13 mouse cellular contexts compared by ENCODE assay signal in the genomic region with DNA sequence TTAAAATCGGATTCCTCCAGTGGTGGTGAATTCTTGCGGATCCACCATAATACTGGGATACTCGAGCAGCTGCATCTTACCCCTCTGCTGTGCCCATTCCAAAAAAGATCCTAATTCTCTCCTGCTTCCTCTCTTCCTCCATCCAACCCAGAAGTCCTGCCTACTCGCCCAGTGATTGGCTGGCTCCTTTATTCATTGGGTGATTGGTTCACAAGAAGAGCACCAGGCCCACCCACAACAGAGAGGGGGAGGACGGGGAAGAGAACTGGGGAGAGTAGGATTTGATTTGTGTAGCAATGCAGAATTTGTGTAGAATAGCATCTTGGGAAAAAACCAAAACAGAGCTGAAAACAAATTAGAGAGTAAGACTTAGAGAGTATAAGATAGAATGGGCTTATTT.
DNase-seq lines count a peak whose midpoint lies in the region; ATAC-seq and TF ChIP-seq lines count a peak whose summit lies in the region.
"Had no signal": no experiment of that assay in that cellular context is flagged by ENCODE, and none has a peak within 500 bp of the region (broad histone marks: within the 10 kb centered on the region; RNA-seq: fewer than 3 reads in every experiment).

No protein-coding gene starts in this region.

- CTCF ChIA-PET in Patski (lab: Charles Lee): interaction anchor here (1.2 kb wide), 1 partner anchor 10 kb away, joined by 4 read pairs; no protein-coding TSS in a partner anchor

- H3K27ac ChIP-seq in heart, embryonic 16.5 days (ENCODE audit: low read length): no peak overlapping the region
- H3K27ac ChIP-seq: hindbrain, embryonic 10.5 days; limb, embryonic 12.5 days; midbrain, embryonic 10.5 days had no signal

- no peaks in the 10 kb centered on the region for H3K36me3 ChIP-seq in heart, embryonic 16.5 days (ENCODE audit: control insufficient read depth, insufficient read depth)
- H3K36me3 ChIP-seq: limb, embryonic 12.5 days had no signal

- no peak overlapping the region for H3K9ac ChIP-seq in heart, embryonic 16.5 days (ENCODE audit: low read length)
- H3K9ac ChIP-seq: limb, embryonic 12.5 days; lung, embryonic 14.5 days had no signal

- intact Hi-C loops in heart, postnatal 14 days (cut with DNase I): no loop called here

- WGBS in heart, embryonic 16.5 days: 60% methylated on average over 5 of the region's 5 CpGs

- peak overlapping the region; percentile 18; the same call in 1 of the 2 replicates for H3K4me2 ChIP-seq in heart, embryonic 16.5 days (ENCODE audit: low read depth, low read length)
- H3K4me2 ChIP-seq: limb, embryonic 12.5 days; lung, embryonic 14.5 days had no signal

- DNase-seq in adrenal gland, adult 2 months: peak; percentile 37
- DNase-seq in adrenal gland, postnatal 10 days: no peak
- DNase-seq in heart, postnatal 14 days: no peak
- DNase-seq in Patski (ENCODE audit: low read depth, low spot score): no peak
- peak; percentile 33 for DNase-seq in forelimb bud, embryonic 11.5 days (ENCODE audit: low read depth, low spot score)
- DNase-seq in frontal cortex, postnatal 25 days (ENCODE audit: low spot score in 2 of 2): no peak
- no peak for DNase-seq in cerebellum, adult 11-12 months
- DNase-seq: layer of hippocampus, adult 9-11 months; lung, embryonic 14.5 days had no signal

- ATAC-seq in heart, embryonic 16.5 days (replicated peaks; ENCODE audit: extremely low read depth, insufficient read depth, low FRiP score): no peak
- peak; percentile 89 for ATAC-seq in Patski

- H3K4me3 ChIP-seq in heart, embryonic 16.5 days (ENCODE audit: low read length): no peak overlapping the region
- H3K4me3 ChIP-seq: hindbrain, embryonic 10.5 days; limb, embryonic 12.5 days; midbrain, embryonic 10.5 days had no signal

- POLR2A ChIA-PET in Patski (lab: Charles Lee): no interaction called here

- H3K9me3 ChIP-seq in heart, embryonic 16.5 days (replicated peaks; ENCODE audit: control insufficient read depth, low read length): no peaks in the 10 kb centered on the region
- H3K9me3 ChIP-seq: hindbrain, embryonic 10.5 days; limb, embryonic 12.5 days; midbrain, embryonic 10.5 days had no signal

- TF ChIP-seq CTCF in Patski (IDR thresholded peaks at IDR 0.05): no peak

- in situ Hi-C loops in Patski (cut with MboI; ENCODE audit: low pct_unique_long_range_greater_than_20kb): loop anchor here (5.0 kb wide), 1 partner anchor 70 kb away; no protein-coding TSS in a partner anchor

- H3K27me3 ChIP-seq in heart, embryonic 16.5 days (ENCODE audit: control insufficient read depth, insufficient read depth, low read length): no peaks in the 10 kb centered on the region
- H3K27me3 ChIP-seq in Patski: no peaks in the 10 kb centered on the region
- H3K27me3 ChIP-seq: limb, embryonic 12.5 days had no signal

- H3K4me1 ChIP-seq in heart, embryonic 16.5 days (ENCODE audit: control insufficient read depth, insufficient read depth, low read length): no peaks in the 10 kb centered on the region
- H3K4me1 ChIP-seq: midbrain, embryonic 10.5 days had no signal

Comparison
In these comparisons a context has a peak if more than half of its experiments do, and no peak if none do; other contexts are left out.
1. DNase-seq: peak in adrenal gland, adult 2 months (single experiment) and forelimb bud, embryonic 11.5 days (single experiment); none in adrenal gland, postnatal 10 days (single experiment), heart, postnatal 14 days (0 of 2), Patski (single experiment), frontal cortex, postnatal 25 days (0 of 2) and cerebellum, adult 11-12 months (single experiment).